Mouse (Mus musculus): Measurements from ENCODE around the gene Nsg1. TPM values are rescaled to one million over a fixed set of nuclear protein-coding genes. Genes with fewer than 3 reads are reported as not detected.

Gene Nsg1
- polyA plus RNA-seq, 1 experiment from 2014 or later = 33.6 TPM

DNA sequence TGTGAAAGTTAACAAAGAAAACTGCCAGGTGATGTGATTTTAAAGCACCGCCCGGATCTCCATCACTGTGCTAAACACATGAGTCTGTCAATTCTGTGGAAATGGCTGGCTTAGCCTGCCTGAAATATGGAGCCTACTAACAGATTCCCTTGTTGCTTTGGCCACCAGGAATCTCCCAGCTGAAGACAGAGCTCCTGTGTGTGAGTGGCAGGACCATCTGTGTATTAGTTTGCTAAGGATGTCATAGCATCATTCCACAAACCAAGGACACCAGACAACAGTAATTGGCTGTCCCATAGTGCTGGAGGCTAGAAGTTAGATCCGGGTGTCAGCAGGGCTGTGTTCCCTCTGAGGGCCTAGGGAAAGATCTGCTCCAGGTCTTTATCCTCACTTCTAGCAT, 31.2 kb upstream of the Nsg1 start:
- DNase-seq (ENCODE audit: low spot score) = no peak
- no peak for ATAC-seq (ENCODE audit: insufficient number of reproducible peaks, low FRiP score, low TSS enrichment, low read depth)
- WGBS = 94% methylated on average over 3 of the region's 3 CpGs
- no peak overlapping the region for H3K9ac ChIP-seq (ENCODE audit: low read length)
- H3K27ac ChIP-seq (replicated peaks; ENCODE audit: low read depth, low read length) = no peak overlapping the region
- H3K4me3 ChIP-seq (ENCODE audit: low read depth, low read length) = no peak overlapping the region
- no peak overlapping the region for H3K4me2 ChIP-seq (ENCODE audit: low read depth, severe bottlenecking)
- no peaks in the 10 kb centered on the region for H3K36me3 ChIP-seq (ENCODE audit: control insufficient read depth, insufficient read depth, low read length)
- H3K9me3 ChIP-seq (ENCODE audit: control insufficient read depth, low read length) = no peaks in the 10 kb centered on the region
- H3K27me3 ChIP-seq (ENCODE audit: control insufficient read depth, insufficient read depth, low read length) = no peaks in the 10 kb centered on the region
- H3K4me1 ChIP-seq (ENCODE audit: control insufficient read depth, insufficient read depth, low read length) = no peaks in the 10 kb centered on the region

GRCm38 (mm10) chr5:38187006-38187405, 27.3 kb upstream of the Nsg1 start:
- 90% methylated on average over 2 of the region's 2 CpGs for WGBS
- no peak for ATAC-seq (ENCODE audit: insufficient number of reproducible peaks, low FRiP score, low TSS enrichment, low read depth)
- Histone ChIP-seq H3K4me2 (ENCODE audit: low read depth, severe bottlenecking) (no peak overlapping the region), H3K9ac (ENCODE audit: low read length) (no peak overlapping the region), H3K9me3 (ENCODE audit: control insufficient read depth, low read length) (no peaks in the 10 kb centered on the region), H3K36me3 (ENCODE audit: control insufficient read depth, insufficient read depth, low read length) (no peaks in the 10 kb centered on the region), H3K4me1 (ENCODE audit: control insufficient read depth, insufficient read depth, low read length) (no peaks in the 10 kb centered on the region), H3K27me3 (ENCODE audit: control insufficient read depth, insufficient read depth, low read length) (no peaks in the 10 kb centered on the region), H3K27ac (replicated peaks; ENCODE audit: low read depth, low read length) (no peak overlapping the region), H3K4me3 (ENCODE audit: low read depth, low read length) (no peak overlapping the region)
- no peak for DNase-seq (ENCODE audit: low spot score)

DNA sequence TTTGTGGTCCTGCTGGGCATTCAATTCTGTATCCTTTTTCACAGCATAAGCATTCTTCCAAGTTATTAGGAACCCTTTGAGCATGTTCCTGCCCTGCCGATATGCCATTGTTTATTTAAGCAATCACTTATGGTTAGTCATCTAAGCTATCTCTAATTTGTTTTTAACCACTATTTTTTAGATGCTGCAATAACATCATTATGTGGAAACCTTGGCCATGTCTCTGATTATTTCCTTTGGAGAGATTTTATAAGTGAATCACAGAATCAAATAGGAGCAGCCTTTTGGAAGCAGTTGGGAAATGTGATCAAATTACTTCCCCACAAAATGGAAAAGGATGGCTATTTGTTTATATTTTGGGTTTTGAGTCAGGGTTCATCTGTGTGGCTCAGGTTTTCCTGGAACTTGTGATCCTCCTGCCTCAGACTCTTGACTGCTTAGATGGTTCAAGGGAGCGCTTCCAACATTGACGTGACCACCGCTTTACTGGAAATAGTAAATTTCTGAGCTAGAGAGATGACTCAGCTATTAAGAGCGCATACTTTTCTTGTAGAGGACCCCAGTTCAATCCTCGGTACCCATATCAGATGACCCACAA, 25.1 kb upstream of the Nsg1 start:
- Histone ChIP-seq H3K4me1 (ENCODE audit: control insufficient read depth, insufficient read depth, low read length) (no peaks in the 10 kb centered on the region), H3K9ac (ENCODE audit: low read length) (no peak overlapping the region), H3K4me3 (ENCODE audit: low read depth, low read length) (no peak overlapping the region), H3K9me3 (ENCODE audit: control insufficient read depth, low read length) (no peaks in the 10 kb centered on the region), H3K27me3 (ENCODE audit: control insufficient read depth, insufficient read depth, low read length) (no peaks in the 10 kb centered on the region), H3K4me2 (ENCODE audit: low read depth, severe bottlenecking) (no peak overlapping the region), H3K36me3 (ENCODE audit: control insufficient read depth, insufficient read depth, low read length) (no peaks in the 10 kb centered on the region), H3K27ac (replicated peaks; ENCODE audit: low read depth, low read length) (no peak overlapping the region)
- ATAC-seq (ENCODE audit: insufficient number of reproducible peaks, low FRiP score, low TSS enrichment, low read depth) (no peak), DNase-seq (ENCODE audit: low spot score) (no peak)
- WGBS = 88% methylated on average over 6 of the region's 6 CpGs

DNA sequence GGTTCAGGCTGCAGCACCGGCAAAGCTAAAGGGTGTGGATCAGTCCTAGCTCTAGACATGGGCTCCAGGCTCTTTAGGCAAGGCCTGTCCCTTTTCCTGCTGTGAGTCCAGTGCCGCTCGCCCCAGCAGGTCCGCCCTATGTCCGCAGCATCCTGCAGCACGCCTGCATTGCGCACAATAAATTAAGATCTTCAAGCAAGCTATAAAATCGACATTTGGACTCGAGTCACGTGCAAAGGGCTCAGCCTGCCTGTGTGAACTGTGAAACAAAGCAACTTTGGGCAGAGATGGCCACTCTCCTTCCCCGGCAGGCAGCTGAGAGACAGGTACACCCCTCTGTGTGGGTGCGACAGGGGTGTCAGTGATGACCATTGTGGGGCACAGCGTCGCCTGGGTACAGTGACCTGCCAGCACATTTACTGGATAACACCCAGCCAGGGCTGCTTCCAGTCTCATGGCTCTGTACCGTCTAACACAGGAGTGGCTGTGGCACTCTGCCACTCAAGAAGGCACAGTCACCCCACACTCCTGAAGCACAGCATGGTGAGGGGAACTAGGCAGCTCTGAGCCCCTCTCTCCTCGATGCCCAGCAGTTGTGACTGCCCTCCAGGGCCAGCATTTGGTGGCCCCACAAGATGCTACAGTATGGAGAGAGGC, 14.7 kb upstream of the Nsg1 start:
- no peak for ATAC-seq (ENCODE audit: insufficient number of reproducible peaks, low FRiP score, low TSS enrichment, low read depth)
- H3K4me1 ChIP-seq (ENCODE audit: control insufficient read depth, insufficient read depth, low read length) = no peaks in the 10 kb centered on the region
- peaks cover 3% of the 10 kb centered on the region; the same call in 1 of the 2 replicates for H3K9me3 ChIP-seq (ENCODE audit: control insufficient read depth, low read length)
- 81% methylated on average over 16 of the region's 16 CpGs for WGBS
- no peaks in the 10 kb centered on the region for H3K36me3 ChIP-seq (ENCODE audit: control insufficient read depth, insufficient read depth, low read length)
- no peak overlapping the region for H3K27ac ChIP-seq (replicated peaks; ENCODE audit: low read depth, low read length)
- DNase-seq (ENCODE audit: low spot score) = no peak
- H3K27me3 ChIP-seq (ENCODE audit: control insufficient read depth, insufficient read depth, low read length) = no peaks in the 10 kb centered on the region
- H3K4me2 ChIP-seq (ENCODE audit: low read depth, severe bottlenecking) = no peak overlapping the region
- H3K9ac ChIP-seq (ENCODE audit: low read length) = no peak overlapping the region
- no peak overlapping the region for H3K4me3 ChIP-seq (ENCODE audit: low read depth, low read length)

DNA sequence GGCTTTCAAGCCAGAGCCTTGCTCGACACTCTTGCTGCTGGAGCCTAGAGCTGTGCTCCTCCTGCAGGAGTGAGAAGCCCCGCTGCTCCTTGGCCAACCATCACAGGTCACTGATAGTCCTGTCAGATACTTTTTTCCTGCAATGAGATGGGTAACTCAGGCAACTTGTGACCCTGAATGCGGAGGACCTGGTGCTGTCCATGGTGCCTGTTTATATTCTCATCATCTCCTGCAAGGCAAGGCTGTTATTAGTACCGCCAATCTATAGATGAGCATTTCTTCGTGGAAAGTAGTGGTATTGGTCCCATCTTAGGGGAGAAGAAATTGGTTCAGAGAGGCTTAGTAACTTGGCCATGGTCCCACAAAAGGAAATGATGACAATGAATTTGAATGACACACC, 14.1 kb upstream of the Nsg1 start:
- no peaks in the 10 kb centered on the region for H3K4me1 ChIP-seq (ENCODE audit: control insufficient read depth, insufficient read depth, low read length)
- no peak overlapping the region for H3K4me2 ChIP-seq (ENCODE audit: low read depth, severe bottlenecking)
- ATAC-seq (ENCODE audit: insufficient number of reproducible peaks, low FRiP score, low TSS enrichment, low read depth) = no peak
- H3K27me3 ChIP-seq (ENCODE audit: control insufficient read depth, insufficient read depth, low read length) = no peaks in the 10 kb centered on the region
- no peaks in the 10 kb centered on the region for H3K36me3 ChIP-seq (ENCODE audit: control insufficient read depth, insufficient read depth, low read length)
- no peak overlapping the region for H3K9ac ChIP-seq (ENCODE audit: low read length)
- H3K4me3 ChIP-seq (ENCODE audit: low read depth, low read length) = no peak overlapping the region
- WGBS = 42% methylated on average over 5 of the region's 5 CpGs
- H3K9me3 ChIP-seq (ENCODE audit: control insufficient read depth, low read length) = peaks cover 3% of the 10 kb centered on the region; the same call in 1 of the 2 replicates
- H3K27ac ChIP-seq (replicated peaks; ENCODE audit: low read depth, low read length) = no peak overlapping the region
- DNase-seq (ENCODE audit: low spot score) = peak; percentile 42

DNA sequence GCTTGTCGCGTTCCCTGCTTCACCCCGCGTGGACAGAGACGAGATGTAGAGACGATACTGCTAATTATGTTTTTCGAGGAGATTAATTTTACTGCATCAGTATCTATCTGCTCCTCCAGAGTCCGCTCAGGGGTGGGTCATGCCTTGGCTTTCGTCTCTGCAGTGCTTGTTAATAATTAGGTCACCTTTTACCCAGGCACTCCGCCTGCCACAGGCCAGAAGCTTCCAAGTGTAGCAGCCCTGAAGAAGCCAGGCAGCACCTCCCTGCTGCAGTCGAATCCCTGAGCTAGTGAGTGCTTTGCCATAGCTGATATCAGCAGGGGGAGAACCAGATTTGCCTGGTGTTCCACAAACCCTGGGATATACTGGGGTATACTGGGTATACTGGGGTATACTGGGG, 8.8 kb upstream of the Nsg1 start:
- H3K27me3 ChIP-seq (ENCODE audit: control insufficient read depth, insufficient read depth, low read length) = no peaks in the 10 kb centered on the region
- H3K36me3 ChIP-seq (ENCODE audit: control insufficient read depth, insufficient read depth, low read length) = no peaks in the 10 kb centered on the region
- no peak overlapping the region for H3K9ac ChIP-seq (ENCODE audit: low read length)
- ATAC-seq (ENCODE audit: insufficient number of reproducible peaks, low FRiP score, low TSS enrichment, low read depth) = no peak
- H3K4me2 ChIP-seq (ENCODE audit: low read depth, severe bottlenecking) = no peak overlapping the region
- H3K27ac ChIP-seq (replicated peaks; ENCODE audit: low read depth, low read length) = no peak overlapping the region
- DNase-seq (ENCODE audit: low spot score) = no peak
- peaks cover 3% of the 10 kb centered on the region; the same call in 1 of the 2 replicates for H3K9me3 ChIP-seq (ENCODE audit: control insufficient read depth, low read length)
- no peak overlapping the region for H3K4me3 ChIP-seq (ENCODE audit: low read depth, low read length)
- H3K4me1 ChIP-seq (ENCODE audit: control insufficient read depth, insufficient read depth, low read length) = no peaks in the 10 kb centered on the region
- 79% methylated on average over 11 of the region's 11 CpGs for WGBS

DNA sequence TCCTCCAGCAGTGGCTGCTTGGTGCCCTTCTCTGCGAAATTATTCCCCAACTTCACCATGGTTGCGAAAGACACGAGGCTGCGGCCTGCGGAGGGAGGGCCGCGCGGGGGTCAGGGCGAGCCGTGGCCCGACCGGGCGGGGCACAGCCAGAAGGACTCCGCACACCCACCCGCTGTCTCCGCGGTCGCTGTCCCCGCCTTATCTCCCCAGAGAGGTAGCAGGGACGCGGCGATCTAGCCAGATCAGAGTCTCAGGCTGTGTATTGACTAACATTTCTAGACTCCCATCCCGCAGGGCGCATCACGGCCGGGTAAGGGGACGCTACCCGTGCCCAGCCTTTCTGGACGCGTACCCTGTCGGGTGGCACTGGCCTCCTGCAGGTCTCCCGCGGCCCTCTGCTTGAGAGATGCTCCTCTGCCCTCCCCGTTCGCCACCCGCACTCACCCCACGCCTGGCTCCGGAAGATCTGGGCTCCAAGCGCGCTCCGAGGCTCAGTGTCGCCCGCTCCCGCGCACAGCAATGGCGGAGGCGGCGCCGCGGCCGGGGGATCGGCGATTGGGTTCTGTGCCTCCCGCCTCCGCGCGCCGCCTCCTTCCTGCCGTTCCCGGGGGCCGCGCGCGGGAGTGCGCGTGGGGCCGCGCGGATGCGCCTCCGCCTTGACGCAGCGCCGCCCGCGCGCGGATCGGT, 617 bp downstream of the Nsg1 start:
- peaks cover 4% of the 10 kb centered on the region; the same call in 1 of the 2 replicates for H3K9me3 ChIP-seq (ENCODE audit: control insufficient read depth, low read length)
- H3K4me2 ChIP-seq (ENCODE audit: low read depth, severe bottlenecking) = peak overlapping the region; percentile 84
- ATAC-seq (ENCODE audit: insufficient number of reproducible peaks, low FRiP score, low TSS enrichment, low read depth) (peak; percentile 60; the same call in 1 of the 2 replicates), DNase-seq (ENCODE audit: low spot score) (peak; percentile 80)
- under 1% methylated on average over 79 of the region's 79 CpGs for WGBS
- peak overlapping the region; percentile 92 for H3K4me3 ChIP-seq (ENCODE audit: low read depth, low read length)
- peaks cover 13% of the 10 kb centered on the region; the same call in 1 of the 2 replicates for H3K4me1 ChIP-seq (ENCODE audit: control insufficient read depth, insufficient read depth, low read length)
- H3K36me3 ChIP-seq (ENCODE audit: control insufficient read depth, insufficient read depth, low read length) = peaks cover 21% of the 10 kb centered on the region
- H3K27ac ChIP-seq (replicated peaks; ENCODE audit: low read depth, low read length) = no peak overlapping the region
- peak overlapping the region; percentile 95 for H3K9ac ChIP-seq (ENCODE audit: low read length)
- H3K27me3 ChIP-seq (ENCODE audit: control insufficient read depth, insufficient read depth, low read length) = peaks cover 13% of the 10 kb centered on the region

DNA sequence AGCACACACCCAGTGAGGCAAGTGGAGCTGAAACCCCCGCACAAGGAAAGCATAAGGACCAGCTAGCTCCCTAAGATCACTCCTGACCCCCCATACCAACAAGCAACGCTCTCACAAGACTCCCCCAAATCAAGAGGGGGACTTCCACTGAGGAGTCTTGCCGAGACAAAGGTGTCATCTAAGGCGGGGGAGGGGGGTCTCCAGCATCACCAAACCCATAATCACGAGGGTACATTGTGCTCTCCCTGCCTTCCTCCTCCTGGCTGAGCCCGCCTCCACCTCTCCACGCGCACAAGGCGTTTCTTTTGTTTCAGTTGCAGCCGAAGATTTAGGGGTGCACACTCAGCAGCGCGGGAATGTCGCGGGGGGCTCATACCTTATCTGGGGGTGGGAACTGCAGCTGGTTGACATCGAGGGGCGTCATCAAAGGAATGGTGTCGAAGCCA, 1.2 kb downstream of the Nsg1 start:
- 4% methylated on average over 17 of the region's 17 CpGs for WGBS
- Histone ChIP-seq H3K4me1 (ENCODE audit: control insufficient read depth, insufficient read depth, low read length) (peaks cover 13% of the 10 kb centered on the region; the same call in 1 of the 2 replicates), H3K27ac (replicated peaks; ENCODE audit: low read depth, low read length) (no peak overlapping the region), H3K4me3 (ENCODE audit: low read depth, low read length) (peak overlapping the region; percentile 92), H3K9ac (ENCODE audit: low read length) (peak overlapping the region; percentile 95), H3K9me3 (ENCODE audit: control insufficient read depth, low read length) (peaks cover 4% of the 10 kb centered on the region; the same call in 1 of the 2 replicates), H3K4me2 (ENCODE audit: low read depth, severe bottlenecking) (peak overlapping the region; percentile 84), H3K27me3 (ENCODE audit: control insufficient read depth, insufficient read depth, low read length) (peaks cover 13% of the 10 kb centered on the region), H3K36me3 (ENCODE audit: control insufficient read depth, insufficient read depth, low read length) (peaks cover 21% of the 10 kb centered on the region)
- DNase-seq (ENCODE audit: low spot score) = peak; percentile 61
- ATAC-seq (ENCODE audit: insufficient number of reproducible peaks, low FRiP score, low TSS enrichment, low read depth) = peak; percentile 35; the same call in 1 of the 2 replicates

All from limb, embryonic 11.5 days (tissue).